Mouse (Mus musculus): ENCODE measurements around the gene Cd82. TPM values are rescaled to one million over a fixed set of nuclear protein-coding genes. Genes with fewer than 3 reads are reported as not detected.
A peak's percentile ranks its signal among the peaks of the same experiment; 100 is the strongest.

The Cd82 gene
- total and polyA plus RNA-seq, 3 experiments, result 177 to 294 (median 215) TPM

- no peaks in the 10 kb centered on the region for H3K27me3 ChIP-seq (replicated peaks)
- H3K36me3 ChIP-seq (replicated peaks in 1 of 2; ENCODE audit: control insufficient read depth in 1 of 2, insufficient read depth in 1 of 2, low read length in 1 of 2), result peaks cover 62 to 85% of the 10 kb centered on the region in 2 experiments
- H3K4me2 ChIP-seq (ENCODE audit: insufficient read depth, low read depth, poor library complexity, severe bottlenecking), result no peak overlapping the region
- no peak overlapping the region for H3K4me3 ChIP-seq (replicated peaks in 1 of 3; ENCODE audit: low read depth in 2 of 3, low read length in 2 of 3, poor library complexity in 1 of 3)
- TF ChIP-seq RAD21 (IDR thresholded peaks at IDR 0.05; ENCODE audit: low read depth, low read length), result no peak
- TF ChIP-seq E2F4 (IDR thresholded peaks at IDR 0.05; ENCODE audit: insufficient replicate concordance, low read depth, low read length), result no peak
- TF ChIP-seq TCF12 (IDR thresholded peaks at IDR 0.05; ENCODE audit: low read depth, low read length), result no peak
- no peak for TF ChIP-seq CTCF (conservative IDR thresholded peaks at IDR 0.05 in 1 of 2, IDR thresholded peaks at IDR 0.05 in 1 of 2; ENCODE audit: low read depth in 2 of 2, low read length in 2 of 2)
- TF ChIP-seq POLR2AphosphoS2 (IDR thresholded peaks at IDR 0.05; ENCODE audit: low read depth, low read length), result no peak
- TF ChIP-seq RCOR1 (conservative IDR thresholded peaks at IDR 0.05; ENCODE audit: low read depth, low read length), result no peak
- TF ChIP-seq IRF4 (IDR thresholded peaks at IDR 0.05; ENCODE audit: low read depth, low read length), result no peak
- TF ChIP-seq MEF2A (IDR thresholded peaks at IDR 0.05; ENCODE audit: borderline replicate concordance, low read depth, low read length), result no peak
- no peak for TF ChIP-seq MYC (IDR thresholded peaks at IDR 0.05; ENCODE audit: low read depth, low read length)
- no peak overlapping the region for H3K9ac ChIP-seq (ENCODE audit: insufficient read depth, low read depth)
- H3K4me1 ChIP-seq (ENCODE audit: control insufficient read depth in 1 of 2, insufficient read depth in 2 of 2), result peaks cover 49 to 92% of the 10 kb centered on the region in 2 experiments
- H3K79me2 ChIP-seq (replicated peaks; ENCODE audit: control insufficient read depth, extremely low read depth, insufficient read depth, poor library complexity, severe bottlenecking), result peaks cover 2% of the 10 kb centered on the region; the same call in 1 of the 2 replicates
- H3K27ac ChIP-seq (ENCODE audit: insufficient read depth, low read depth), result no peak overlapping the region; the same call in 1 of the 2 replicates
- dilution Hi-C loops (cut with MboI; ENCODE audit: extremely low pct_ligation_motif_present, extremely low pct_unique_long_range_greater_than_20kb, low sequenced_read_pairs) (no loop called here), in situ Hi-C loops (cut with MboI; ENCODE audit: low pct_ligation_motif_present, low pct_unique_long_range_greater_than_20kb, low sequenced_read_pairs) (no loop called here)
- no peaks in the 10 kb centered on the region for H3K9me3 ChIP-seq (replicated peaks; ENCODE audit: low read length)
- DNase-seq (ENCODE audit: extremely low read depth), result no peak
Observed at GRCm38 (mm10) chr2:93430993-93431392, 31.9 kb downstream of the Cd82 start.

GRCm38 (mm10) chr2:93428004-93428531, 34.9 kb downstream of the Cd82 start:
- Histone ChIP-seq H3K4me2 (ENCODE audit: insufficient read depth, low read depth, poor library complexity, severe bottlenecking) (peak overlapping the region; percentile 32), H3K9me3 (replicated peaks; ENCODE audit: low read length) (no peaks in the 10 kb centered on the region), H3K79me2 (replicated peaks; ENCODE audit: control insufficient read depth, extremely low read depth, insufficient read depth, poor library complexity, severe bottlenecking) (no peaks in the 10 kb centered on the region), H3K27ac (ENCODE audit: insufficient read depth, low read depth) (peak overlapping the region; percentile 93), H3K4me1 (ENCODE audit: control insufficient read depth in 1 of 2, insufficient read depth in 2 of 2) (peaks cover 70 to 95% of the 10 kb centered on the region in 2 experiments), H3K36me3 (replicated peaks in 1 of 2; ENCODE audit: control insufficient read depth in 1 of 2, insufficient read depth in 1 of 2, low read length in 1 of 2) (peaks cover 36 to 68% of the 10 kb centered on the region in 2 experiments), H3K4me3 (replicated peaks in 1 of 3; ENCODE audit: low read depth in 2 of 3, low read length in 2 of 3, poor library complexity in 1 of 3) (peak overlapping the region in 1 of 3 experiments; percentile 24), H3K27me3 (replicated peaks) (no peaks in the 10 kb centered on the region), H3K9ac (ENCODE audit: insufficient read depth, low read depth) (0 out of 2 replicates have a peak overlapping the region, but pooled peaks have one; percentile 1)
- dilution Hi-C loops (cut with MboI; ENCODE audit: extremely low pct_ligation_motif_present, extremely low pct_unique_long_range_greater_than_20kb, low sequenced_read_pairs) (no loop called here), in situ Hi-C loops (cut with MboI; ENCODE audit: low pct_ligation_motif_present, low pct_unique_long_range_greater_than_20kb, low sequenced_read_pairs) (no loop called here)
- peak; percentile 73 for DNase-seq (ENCODE audit: extremely low read depth)
- TF ChIP-seq MAZ (IDR thresholded peaks at IDR 0.05; ENCODE audit: low read depth, low read length) (no peak), NELFE (IDR thresholded peaks at IDR 0.05; ENCODE audit: low read depth, low read length) (no peak), GABPA (IDR thresholded peaks at IDR 0.05; ENCODE audit: insufficient replicate concordance, low read depth, low read length) (no peak), TCF12 (IDR thresholded peaks at IDR 0.05; ENCODE audit: low read depth, low read length) (peak; percentile 98), CHD2 (IDR thresholded peaks at IDR 0.05; ENCODE audit: low read length) (0 out of 2 replicates have a peak, but pooled peaks have one; percentile 60), JUND (conservative IDR thresholded peaks at IDR 0.05; ENCODE audit: low read depth, low read length) (no peak), BHLHE40 (IDR thresholded peaks at IDR 0.05; ENCODE audit: low read depth, low read length) (peak; percentile 93), MXI1 (IDR thresholded peaks at IDR 0.05; ENCODE audit: low read depth, low read length) (peak; percentile 79), POLR2A (IDR thresholded peaks at IDR 0.05; ENCODE audit: low read depth, low read length) (peak; percentile 15; the same call in 1 of the 2 replicates), MAFK (IDR thresholded peaks at IDR 0.05; ENCODE audit: insufficient replicate concordance, low read length) (no peak), ETS1 (conservative IDR thresholded peaks at IDR 0.05; ENCODE audit: low read depth, low read length) (peak; percentile 88), ZC3H11A (IDR thresholded peaks at IDR 0.05; ENCODE audit: low read depth, low read length) (no peak), SIN3A (IDR thresholded peaks at IDR 0.05; ENCODE audit: low read length) (peak; percentile 79), RCOR1 (conservative IDR thresholded peaks at IDR 0.05; ENCODE audit: low read depth, low read length) (no peak), EP300 (IDR thresholded peaks at IDR 0.05; ENCODE audit: low read length) (peak; percentile 89), IRF4 (IDR thresholded peaks at IDR 0.05; ENCODE audit: low read depth, low read length) (peak; percentile 75), MEF2A (IDR thresholded peaks at IDR 0.05; ENCODE audit: borderline replicate concordance, low read depth, low read length) (peak; percentile 74; the same call in 1 of the 2 replicates), JUN (IDR thresholded peaks at IDR 0.05; ENCODE audit: insufficient read depth, low read depth, low read length) (no peak; the same call in 1 of the 2 replicates), KAT2A (IDR thresholded peaks at IDR 0.05; ENCODE audit: insufficient replicate concordance, low read length) (no peak), USF2 (conservative IDR thresholded peaks at IDR 0.05; ENCODE audit: low read depth, low read length) (no peak), E2F4 (IDR thresholded peaks at IDR 0.05; ENCODE audit: insufficient replicate concordance, low read depth, low read length) (no peak), HCFC1 (IDR thresholded peaks at IDR 0.05; ENCODE audit: low read depth, low read length) (no peak), ZNF384 (IDR thresholded peaks at IDR 0.05; ENCODE audit: low read depth, low read length) (no peak), ZKSCAN1 (IDR thresholded peaks at IDR 0.05; ENCODE audit: borderline replicate concordance, low read depth, low read length) (no peak), TBP (conservative IDR thresholded peaks at IDR 0.05; ENCODE audit: low read depth, low read length) (no peak), CTCF (conservative IDR thresholded peaks at IDR 0.05 in 1 of 2, IDR thresholded peaks at IDR 0.05 in 1 of 2; ENCODE audit: low read depth in 2 of 2, low read length in 2 of 2) (no peak), SMC3 (IDR thresholded peaks at IDR 0.05; ENCODE audit: low read depth, low read length) (0 out of 2 replicates have a peak, but pooled peaks have one; percentile 1), ELF1 (IDR thresholded peaks at IDR 0.05; ENCODE audit: low read depth, low read length) (no peak; the same call in 1 of the 2 replicates)
